Mouse (Mus musculus) CH12.LX (cell line): Measurements from ENCODE around the gene Phf14. TPM values are rescaled to one million over a fixed set of nuclear protein-coding genes. Genes with fewer than 3 reads are reported as not detected.

ENCODE experiments used
- DNase-seq: peaks from one replicate; pipeline ENCODE4 v3.0.0-alpha.2; 2013; ENCODE audit errors: extremely low read depth
- H3K27ac ChIP-seq: 2 replicates; pipeline ENCODE4 v1.5.1; 2012; ENCODE audit warnings: low read depth, mild to moderate bottlenecking, control low read depth, moderate library complexity; ENCODE audit not compliant: insufficient read depth
- H3K27me3 ChIP-seq: replicated peaks from 2 replicates; pipeline ENCODE3; 2012; ENCODE audit warnings: inconsistent platforms
- H3K36me3 ChIP-seq, 2 experiments: replicated peaks in 1 of 2; 2 replicates each; pipeline versions ENCODE3 to v1.6.1; 2012; ENCODE audit warnings: inconsistent platforms in 1 of 2, low read length in 1 of 2, mild to moderate bottlenecking in 1 of 2, mixed read lengths in 1 of 2, moderate library complexity in 1 of 2; ENCODE audit not compliant: control insufficient read depth in 1 of 2, insufficient read depth in 1 of 2
- H3K4me1 ChIP-seq, 2 experiments: 2 replicates each; pipeline ENCODE4 v1.6.1; 2012; ENCODE audit warnings: inconsistent platforms in 1 of 2, moderate library complexity in 1 of 2; ENCODE audit not compliant: insufficient read depth in 2 of 2, control insufficient read depth in 1 of 2
- H3K4me2 ChIP-seq: 2 replicates; pipeline ENCODE4 v1.6.1; 2012; ENCODE audit warnings: low read depth, mild to moderate bottlenecking, control low read depth; ENCODE audit not compliant: poor library complexity, insufficient read depth, severe bottlenecking
- H3K4me3 ChIP-seq, 3 experiments: fragments of 150-350 bp in 1 of 3; sonication (generic) in 1 of 3; replicated peaks in 1 of 3; 2 replicates each; pipeline versions ENCODE3 to v1.5.1; 2011 to 2012; ENCODE audit warnings: low read depth in 2 of 3, low read length in 2 of 3, mild to moderate bottlenecking in 2 of 3, moderate library complexity in 2 of 3, control low read depth in 1 of 3, improper control_type of control experiment in 1 of 3, inconsistent platforms in 1 of 3, mixed read lengths in 1 of 3; ENCODE audit not compliant: poor library complexity in 1 of 3
- H3K79me2 ChIP-seq: replicated peaks from 2 replicates; pipeline ENCODE4 v1.6.1; 2012; ENCODE audit warnings: mild to moderate bottlenecking, moderate library complexity; ENCODE audit not compliant: control insufficient read depth, poor library complexity, insufficient read depth, severe bottlenecking; ENCODE audit errors: extremely low read depth
- H3K9ac ChIP-seq: 2 replicates; pipeline ENCODE4 v1.6.1; 2012; ENCODE audit warnings: low read depth, mild to moderate bottlenecking, control low read depth, moderate library complexity; ENCODE audit not compliant: insufficient read depth
- H3K9me3 ChIP-seq: replicated peaks from 2 replicates; pipeline ENCODE3; 2012; ENCODE audit warnings: low read length, inconsistent platforms, mixed read lengths
- CTCF ChIP-seq, 2 experiments: IDR thresholded peaks in 1 of 2; conservative IDR thresholded peaks in 1 of 2; 2 replicates each; pipeline ENCODE4 v1.5.1; 2011 to 2012; ENCODE audit warnings: low read depth in 2 of 2, low read length in 2 of 2, improper control_type of control experiment in 1 of 2, inconsistent platforms in 1 of 2, mild to moderate bottlenecking in 1 of 2, moderate library complexity in 1 of 2
- HCFC1 ChIP-seq: IDR thresholded peaks from 2 replicates; pipeline ENCODE4 v1.6.1; 2012; ENCODE audit warnings: low read depth, mild to moderate bottlenecking, inconsistent platforms, low read length, improper control_type of control experiment
- JUND ChIP-seq: conservative IDR thresholded peaks from 2 replicates; pipeline ENCODE4 v1.6.1; 2011; ENCODE audit warnings: low read depth, low read length, improper control_type of control experiment
- NELFE ChIP-seq: IDR thresholded peaks from 2 replicates; pipeline ENCODE4 v1.6.1; 2011; ENCODE audit warnings: low read depth, low read length, improper control_type of control experiment
- NRF1 ChIP-seq: IDR thresholded peaks from 2 replicates; pipeline ENCODE4 v1.6.1; 2014; ENCODE audit warnings: low read depth, mild to moderate bottlenecking, inconsistent platforms, low read length, improper control_type of control experiment, moderate library complexity
- SIN3A ChIP-seq: IDR thresholded peaks from 2 replicates; pipeline ENCODE4 v1.6.1; 2012; ENCODE audit warnings: low read length, improper control_type of control experiment, inconsistent platforms
- TBP ChIP-seq: conservative IDR thresholded peaks from 2 replicates; pipeline ENCODE4 v1.6.1; 2011; ENCODE audit warnings: low read depth, low read length, improper control_type of control experiment
- UBTF ChIP-seq: IDR thresholded peaks from 2 replicates; pipeline ENCODE4 v1.6.1; 2012; ENCODE audit warnings: low read depth, mild to moderate bottlenecking, inconsistent platforms, low read length, improper control_type of control experiment, moderate library complexity
- ZMIZ1 ChIP-seq: IDR thresholded peaks from 2 replicates; pipeline ENCODE4 v1.6.1; 2012; ENCODE audit warnings: low read depth, mild to moderate bottlenecking, inconsistent platforms, low read length, improper control_type of control experiment
- dilution Hi-C: fragments of 300-500 bp; cut with MboI; formaldehyde crosslinking; loops from 2 replicates; pipeline ENCODE4 v1.14.3; 2020; ENCODE audit warnings: low sequenced_read_pairs; ENCODE audit not compliant: extremely low pct_unique_long_range_greater_than_20kb, extremely low pct_ligation_motif_present
- in situ Hi-C: fragments of 300-500 bp; cut with MboI; formaldehyde crosslinking; loops from 3 replicates; pipeline ENCODE4 v1.14.3; 2019; ENCODE audit warnings: low sequenced_read_pairs, low pct_ligation_motif_present, low pct_unique_long_range_greater_than_20kb, mixed read lengths
- polyA plus RNA-seq: library from polyadenylated mRNA; unstranded; fragments of >175 nt; gene quantifications from 2 replicates; pipeline ENCODE4 v1.2.1, GENCODE M21; 2012; ENCODE audit warnings: low read depth; ENCODE audit not compliant: insufficient read length
- total RNA-seq, 2 experiments: library from RNA; depleted of rRNA; stranded (reverse); fragments of 300-350 nt in 1 of 2; fragments of >200 nt in 1 of 2; gene quantifications; 2 replicates each; pipeline ENCODE4 v1.2.3; 2012 to 2014

Gene Phf14
- total and polyA plus RNA-seq, 3 experiments: 24.7 to 41.2 (median 26.0) TPM

DNA sequence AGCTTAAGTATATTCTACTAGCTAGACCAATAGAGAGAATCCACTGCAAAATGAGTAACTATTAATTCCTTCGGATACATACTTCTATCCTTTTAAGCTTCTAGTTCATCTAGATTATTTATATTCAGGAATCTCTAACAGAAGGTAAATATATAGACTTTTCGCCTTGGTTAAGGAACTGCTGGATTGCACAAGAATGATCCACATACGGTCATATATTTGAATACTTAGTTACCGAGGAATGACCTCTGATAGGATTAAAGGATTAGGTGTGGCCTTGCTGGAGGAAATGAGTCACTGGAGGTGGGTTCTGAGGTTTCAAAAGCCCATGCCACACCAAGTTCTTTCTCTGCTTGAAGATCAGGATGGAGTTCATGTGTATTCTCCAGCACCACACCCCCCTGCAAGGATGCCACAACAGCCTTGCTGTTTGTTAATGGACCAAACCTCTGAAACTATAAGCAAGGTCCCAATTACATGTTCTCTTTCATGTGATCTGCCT is 6.7 kb upstream of the Phf14 start:
- peaks cover 20% of the 10 kb centered on the region for H3K79me2 ChIP-seq
- H3K4me3 ChIP-seq: no peak overlapping the region
- H3K9me3 ChIP-seq: no peaks in the 10 kb centered on the region
- DNase-seq: no peak
- in situ Hi-C loops (no loop called here), dilution Hi-C loops (no loop called here)
- TF ChIP-seq HCFC1: no peak
- no peak for TF ChIP-seq NRF1
- no peak for TF ChIP-seq CTCF (conservative IDR thresholded peaks at IDR 0.05 in 1 of 2, IDR thresholded peaks at IDR 0.05 in 1 of 2; ENCODE audit: low read depth in 2 of 2, low read length in 2 of 2)
- H3K27me3 ChIP-seq: no peaks in the 10 kb centered on the region
- no peak overlapping the region for H3K4me2 ChIP-seq
- H3K36me3 ChIP-seq: peaks cover 15 to 58% of the 10 kb centered on the region in 2 experiments
- H3K9ac ChIP-seq: no peak overlapping the region
- H3K4me1 ChIP-seq: peaks cover 0 to 30% of the 10 kb centered on the region in 2 experiments; a peak in 2 of 4 replicates
- no peak overlapping the region for H3K27ac ChIP-seq

DNA sequence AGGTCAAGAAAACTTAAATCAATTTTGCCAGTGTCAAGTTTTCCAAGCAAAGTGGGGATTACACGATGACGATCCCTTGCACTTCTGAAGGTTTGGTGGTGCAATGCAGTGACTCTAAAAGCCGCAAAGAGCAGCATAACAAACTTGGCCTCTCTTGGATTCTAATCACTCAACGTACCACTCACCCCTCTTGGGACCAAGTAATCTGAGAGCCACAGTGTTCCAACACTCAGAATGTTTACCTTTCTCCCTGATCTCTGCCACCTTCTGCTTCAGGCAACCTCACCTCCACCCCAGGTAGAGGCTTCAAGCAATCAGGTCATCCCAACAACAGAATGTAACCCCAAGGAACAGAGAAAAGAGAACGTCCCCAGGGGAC is 730 bp upstream of the Phf14 start:
- Histone ChIP-seq H3K9ac (peak overlapping the region; percentile 75), H3K4me2 (peak overlapping the region; percentile 83), H3K4me3 (peak overlapping the region; percentile 86 to 93 (median 86)), H3K4me1 (peaks cover 0 to 40% of the 10 kb centered on the region in 2 experiments; a peak in 2 of 4 replicates), H3K27me3 (no peaks in the 10 kb centered on the region), H3K36me3 (peaks cover 9 to 36% of the 10 kb centered on the region in 2 experiments), H3K79me2 (peaks cover 33% of the 10 kb centered on the region), H3K27ac (peak overlapping the region; percentile 51), H3K9me3 (no peaks in the 10 kb centered on the region)
- peak; percentile 54; the same call in 1 of the 2 replicates for TF ChIP-seq SIN3A
- TF ChIP-seq NELFE: no peak
- TF ChIP-seq UBTF: 0 out of 2 replicates have a peak, but pooled peaks have one; percentile 28
- no peak for TF ChIP-seq ZMIZ1
- no peak for TF ChIP-seq JUND
- dilution Hi-C loops: no loop called here
- in situ Hi-C loops: no loop called here
- peak; percentile 29 for DNase-seq

DNA sequence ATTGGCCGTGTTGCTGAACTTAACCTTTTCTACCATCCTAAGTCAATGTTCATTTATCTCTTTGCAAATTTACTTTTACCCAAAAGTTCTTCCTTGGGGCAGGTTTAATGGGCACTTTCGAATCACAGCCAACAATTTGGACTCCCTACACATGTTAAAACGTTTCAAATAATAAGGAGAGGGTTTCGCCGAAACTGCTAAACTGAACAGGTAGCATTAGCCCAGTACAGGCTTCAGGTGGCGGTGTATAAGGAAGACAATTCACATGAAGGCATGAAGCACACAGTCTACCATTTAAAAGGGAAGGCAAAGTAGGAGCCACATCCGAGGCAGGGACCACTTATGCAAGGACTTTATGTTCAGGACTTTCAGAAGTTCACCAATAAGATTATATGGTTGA is 561 bp downstream of the Phf14 start:
- Histone ChIP-seq H3K79me2 (peaks cover 27% of the 10 kb centered on the region), H3K27me3 (no peaks in the 10 kb centered on the region), H3K9me3 (no peaks in the 10 kb centered on the region), H3K27ac (no peak overlapping the region), H3K9ac (peak overlapping the region; percentile 92), H3K36me3 (peaks cover 6 to 24% of the 10 kb centered on the region in 2 experiments), H3K4me3 (peak overlapping the region; percentile 83 to 93 (median 86)), H3K4me1 (peaks cover 0 to 31% of the 10 kb centered on the region in 2 experiments; a peak in 2 of 4 replicates), H3K4me2 (peak overlapping the region; percentile 44)
- peak; percentile 18 for DNase-seq
- TF ChIP-seq CTCF (conservative IDR thresholded peaks at IDR 0.05 in 1 of 2, IDR thresholded peaks at IDR 0.05 in 1 of 2; ENCODE audit: low read depth in 2 of 2, low read length in 2 of 2): no peak
- TF ChIP-seq TBP: 0 out of 2 replicates have a peak, but pooled peaks have one; percentile 16
- in situ Hi-C loops: no loop called here
- dilution Hi-C loops: no loop called here
